Mouse (Mus musculus): ENCODE results near the gene Slc7a5.

- TF ChIP-seq CTCF (IDR thresholded peaks at IDR 0.05; ENCODE audit: low read depth), result no peak
- TF ChIP-seq EP300 (optimal IDR thresholded peaks at IDR 0.05), result no peak
Observed at GRCm38 (mm10) chr8:121952122-121952521, 44.6 kb upstream of the Slc7a5 start.

Data from stomach, postnatal 0 days (tissue).